Mouse (Mus musculus): Measurements from ENCODE around the gene Zfc3h1. TPM values are rescaled to one million over a fixed set of nuclear protein-coding genes. Genes with fewer than 3 reads are reported as not detected.

Gene Zfc3h1
- total RNA-seq, 2 experiments from 2014 or later = 46.6 to 46.9 TPM

DNA sequence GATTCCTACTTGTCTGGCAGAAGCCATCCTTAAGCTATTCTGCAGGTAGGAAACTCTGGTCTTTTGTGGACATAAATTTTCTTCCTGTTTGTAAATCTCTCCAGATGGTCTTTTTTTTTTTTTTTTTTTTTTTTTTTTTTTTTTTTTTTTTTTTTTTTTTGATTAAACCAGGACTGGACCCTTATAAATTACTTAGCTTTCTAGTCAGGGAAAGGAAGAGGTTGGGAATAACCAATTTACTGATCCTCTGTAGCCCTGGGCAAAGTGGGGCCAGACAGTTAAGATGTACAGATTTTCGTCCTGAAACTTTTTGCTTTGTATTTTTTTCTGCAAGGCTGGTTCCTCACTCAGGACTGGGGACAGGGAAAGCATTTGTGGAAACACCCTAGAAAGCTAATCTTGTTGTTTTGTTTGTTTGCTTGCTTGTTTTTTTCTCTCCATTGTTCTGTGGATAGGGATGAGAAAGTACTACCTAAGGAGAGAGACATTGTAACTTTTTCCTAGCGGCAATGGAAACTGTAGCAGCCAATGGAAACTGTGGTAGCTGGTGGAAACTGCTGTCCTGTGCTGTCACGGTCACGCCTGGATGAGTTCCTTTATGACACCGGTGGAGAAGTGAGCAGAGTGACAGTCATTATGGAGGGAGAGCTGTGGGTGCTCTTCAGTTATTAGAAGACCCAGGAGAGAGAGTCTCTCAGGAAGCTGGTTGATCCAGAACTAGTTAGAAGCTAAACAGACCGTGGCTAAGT is 88.6 kb downstream of the Zfc3h1 start:
- DNase-seq (ENCODE audit: low spot score in 2 of 2) = no peak

GRCm38 (mm10) chr10:115475000-115475550 is 90.3 kb downstream of the Zfc3h1 start:
- DNase-seq (ENCODE audit: low spot score in 2 of 2) = no peak

GRCm38 (mm10) chr10:115476506-115476905 is 91.7 kb downstream of the Zfc3h1 start:
- no peak for DNase-seq (ENCODE audit: low spot score in 2 of 2)

DNA sequence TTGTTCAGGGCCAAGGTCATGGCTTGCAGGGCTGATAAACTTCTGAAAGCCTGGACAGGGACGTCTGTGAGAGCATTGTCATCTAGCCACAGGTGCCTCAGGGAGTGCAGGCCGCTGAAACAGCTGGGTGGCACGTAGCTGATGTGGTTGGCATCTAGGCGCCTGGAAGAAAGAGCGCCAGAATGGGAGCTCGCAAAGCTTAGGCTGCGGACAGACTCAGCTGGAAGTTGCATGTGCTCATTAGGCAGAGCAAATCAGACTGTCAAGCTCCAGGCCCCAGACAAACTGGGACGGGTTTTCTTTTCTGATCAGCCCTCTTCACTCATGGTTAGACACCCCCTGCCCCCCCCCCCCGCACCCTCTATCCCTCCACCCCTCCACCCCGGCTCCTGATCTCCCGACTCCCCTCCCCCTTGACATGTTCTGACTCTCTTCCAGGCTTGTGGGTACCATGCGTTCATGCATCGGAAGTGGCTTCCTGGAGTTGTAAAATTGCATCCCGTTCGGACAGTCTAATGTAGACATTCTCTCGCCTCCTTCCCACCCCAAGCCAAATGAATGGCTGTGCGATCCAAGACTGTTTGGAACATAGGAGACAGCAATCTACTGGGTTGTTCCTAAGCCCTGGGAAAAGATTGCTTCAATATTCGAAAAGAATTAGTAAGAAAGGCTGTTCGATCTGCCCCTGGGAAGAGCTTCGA is 93.8 kb downstream of the Zfc3h1 start:
- DNase-seq (ENCODE audit: low spot score in 2 of 2) = no peak

Other genes with a start within 250 kb of the Zfc3h1 start
- gene Tph2, start 199.9 kb upstream of the Zfc3h1 start, total RNA-seq (2021) = under 1 TPM; 0.40 to 0.77 TPM
- gene Tbc1d15, start 133.5 kb upstream of the Zfc3h1 start, total RNA-seq (2021) = 10 to 100 TPM; 49.8 to 59.9 TPM
- 10 to 100 TPM; 54.4 to 54.8 TPM for gene Rab21, start 69.4 kb upstream of the Zfc3h1 start, total RNA-seq (2021)
- 10 to 100 TPM; 34.4 to 38.2 TPM for gene Tmem19, start 22.5 kb upstream of the Zfc3h1 start, total RNA-seq (2021)
- gene Thap2, start 516 bp upstream of the Zfc3h1 start, total RNA-seq (2021) = 10 to 100 TPM; 16.4 TPM
- not detected for gene A930009A15Rik, start 185.0 kb downstream of the Zfc3h1 start, total RNA-seq (2021)
- 1 to 10 TPM; 4.4 to 4.9 TPM for gene Lgr5, start 202.8 kb downstream of the Zfc3h1 start, total RNA-seq (2021)